Mouse (Mus musculus) gastrocnemius, postnatal 36 days (tissue): ENCODE results near the gene D630023F18Rik. TPM values are rescaled to one million over a fixed set of nuclear protein-coding genes. Genes with fewer than 3 reads are reported as not detected.

Source experiments
- DNase-seq, 2 experiments: peaks; one replicate each; pipeline ENCODE4 v3.0.0; 2022
- intact Hi-C: fragments of 180-260 bp; cut with DNase I; formaldehyde crosslinking; loops from one replicate; pipeline ENCODE4 v1.15.1; 2025
- long read RNA-seq, 2 experiments: library from polyadenylated mRNA; stranded (forward); transcript quantifications; one replicate each; pipeline ENCODE4 v2.0.0; 2021
- total RNA-seq, 2 experiments: library from RNA; stranded (reverse); gene quantifications; 2 replicates each; pipeline ENCODE4 v1.2.3; 2021

Gene D630023F18Rik
- not detected for total RNA-seq
- long read RNA-seq, experiment 1, partial matches to known transcripts: 0 of 1 reads
- long read RNA-seq, experiment 1, other reads (novel, unspliced or antisense): 1 of 1 reads
- long read RNA-seq, experiment 2: 0 reads

GRCm38 (mm10) chr1:65122574-65123372, at the start of gene D630023F18Rik:
D630023F18Rik (minus strand) TSS chr1:65123214.
- intact Hi-C loops: no loop called here
- no peak for DNase-seq

- intact Hi-C loops: no loop called here
- no peak for DNase-seq
These were observed 48.6 kb upstream of the D630023F18Rik start for GRCm38 (mm10) chr1:65171579-65171978.

GRCm38 (mm10) chr1:65169947-65170346, 46.9 kb upstream of the D630023F18Rik start:
- DNase-seq: no peak
- intact Hi-C loops: no loop called here

- intact Hi-C loops: no loop called here
- no peak for DNase-seq
These were observed 46.5 kb upstream of the D630023F18Rik start for GRCm38 (mm10) chr1:65169536-65169935.

- intact Hi-C loops: no loop called here
- no peak for DNase-seq
These were observed 44.5 kb upstream of the D630023F18Rik start for GRCm38 (mm10) chr1:65167496-65167895.

GRCm38 (mm10) chr1:65162210-65162609, 39.2 kb upstream of the D630023F18Rik start:
- no peak for DNase-seq
- intact Hi-C loops: loop anchor here (5.0 kb wide), 1 partner anchor 50 kb away; no protein-coding TSS in a partner anchor

GRCm38 (mm10) chr1:65156111-65156510, 33.1 kb upstream of the D630023F18Rik start:
- intact Hi-C loops: no loop called here
- no peak for DNase-seq

- DNase-seq: no peak
- intact Hi-C loops: no loop called here
These were observed 31.8 kb upstream of the D630023F18Rik start for GRCm38 (mm10) chr1:65154814-65155213.

GRCm38 (mm10) chr1:65147971-65148370, 25.0 kb upstream of the D630023F18Rik start:
- no peak for DNase-seq
- intact Hi-C loops: no loop called here

- intact Hi-C loops: no loop called here
- DNase-seq: no peak
These were observed 24.3 kb upstream of the D630023F18Rik start for GRCm38 (mm10) chr1:65147326-65147725.

GRCm38 (mm10) chr1:65146601-65147000, 23.6 kb upstream of the D630023F18Rik start:
- intact Hi-C loops: no loop called here
- DNase-seq: no peak

- DNase-seq: no peak
- intact Hi-C loops: no loop called here
These were observed 21.8 kb upstream of the D630023F18Rik start for GRCm38 (mm10) chr1:65144783-65145182.

GRCm38 (mm10) chr1:65137560-65137959, 14.5 kb upstream of the D630023F18Rik start:
- intact Hi-C loops: no loop called here
- no peak for DNase-seq

- intact Hi-C loops: no loop called here
- no peak for DNase-seq
These were observed 9.8 kb upstream of the D630023F18Rik start for GRCm38 (mm10) chr1:65132833-65133232.

GRCm38 (mm10) chr1:65131671-65132070, 8.7 kb upstream of the D630023F18Rik start:
- intact Hi-C loops: no loop called here
- DNase-seq: no peak

- intact Hi-C loops: no loop called here
- no peak for DNase-seq
These were observed 7.2 kb upstream of the D630023F18Rik start for GRCm38 (mm10) chr1:65130226-65130625.

GRCm38 (mm10) chr1:65129634-65130180, 6.7 kb upstream of the D630023F18Rik start:
- intact Hi-C loops: no loop called here
- no peak for DNase-seq

- intact Hi-C loops: no loop called here
- DNase-seq: no peak
These were observed 3.6 kb downstream of the D630023F18Rik start, which contains the start of gene Gm28845 for GRCm38 (mm10) chr1:65119438-65119837. Gm28845 (minus strand) TSS chr1:65119558.

- intact Hi-C loops: no loop called here
These were observed 4.7 kb downstream of the D630023F18Rik start for GRCm38 (mm10) chr1:65118150-65118913.

GRCm38 (mm10) chr1:65113536-65114172, 9.4 kb downstream of the D630023F18Rik start:
- intact Hi-C loops: loop anchor here (5.0 kb wide), 1 partner anchor 49 kb away; no protein-coding TSS in a partner anchor
- no peak for DNase-seq

More at GRCm38 (mm10) chr1:65118150-65118913, 4.7 kb downstream of the D630023F18Rik start:
- no peak for DNase-seq
